13 mouse cellular contexts compared by ENCODE assay signal in genomic region chrX:60831330-60832027, GRCm38 (mm10).
DNase-seq lines count a peak whose midpoint lies in the region; ATAC-seq lines count a peak whose summit lies in the region.
"Had no signal": no experiment of that assay in that cellular context is flagged by ENCODE, and none has a peak within 500 bp of the region (broad histone marks: within the 10 kb centered on the region; RNA-seq: fewer than 3 reads in every experiment).

No protein-coding gene starts in this region.

- peak; percentile 3 to 14 for DNase-seq in cerebellum, postnatal 10 days
- no peak for DNase-seq in cerebellum, adult 18-20 months
- DNase-seq in Muller cell, postnatal 12 days (ENCODE audit: inconsistent ontology term): peak; percentile 29
- DNase-seq in adrenal gland, adult (ENCODE audit: inconsistent age in 2 of 2, low spot score in 1 of 2): no peak
- no peak for DNase-seq in gastrocnemius, postnatal 25 days
- DNase-seq in thymus, postnatal 0 days (ENCODE audit: low spot score): no peak
- DNase-seq: adrenal gland, postnatal 25 days; cerebellum, adult 9-10 months; heart, adult 11 months; lung, postnatal 14 days had no signal

- peaks cover 10% of the 10 kb centered on the region; the same call in 1 of the 2 replicates for H3K4me1 ChIP-seq in forebrain, embryonic 13.5 days
- H3K4me1 ChIP-seq in midbrain, embryonic 12.5 days: 0 out of 2 replicates have a peak, but pooled peaks cover 7% of the 10 kb centered on the region

- no peaks in the 10 kb centered on the region for H3K36me3 ChIP-seq in forebrain, embryonic 13.5 days (ENCODE audit: poor library complexity, severe bottlenecking)
- H3K36me3 ChIP-seq in midbrain, embryonic 12.5 days: no peaks in the 10 kb centered on the region

- H3K9me3 ChIP-seq in forebrain, embryonic 13.5 days (replicated peaks): no peaks in the 10 kb centered on the region
- no peaks in the 10 kb centered on the region for H3K9me3 ChIP-seq in midbrain, embryonic 12.5 days

- ATAC-seq in forebrain, embryonic 13.5 days: peak; percentile 87
- peak; percentile 87 for ATAC-seq in midbrain, embryonic 12.5 days (ENCODE audit: low FRiP score, low read depth)
- ATAC-seq: inflammation-experienced regulatory T-cells, adult 6 months had no signal

- 31% methylated on average over 20 of the region's 22 CpGs for WGBS in forebrain, embryonic 13.5 days
- WGBS in midbrain, embryonic 12.5 days: 30% methylated on average over 19 of the region's 22 CpGs

- no peaks in the 10 kb centered on the region for H3K27me3 ChIP-seq in forebrain, embryonic 13.5 days
- H3K27me3 ChIP-seq in midbrain, embryonic 12.5 days: no peaks in the 10 kb centered on the region

- peak overlapping the region; percentile 27; the same call in 1 of the 2 replicates for H3K4me2 ChIP-seq in forebrain, embryonic 13.5 days
- H3K4me2 ChIP-seq in midbrain, embryonic 12.5 days (replicated peaks): peak overlapping the region; percentile 37

- H3K9ac ChIP-seq in forebrain, embryonic 13.5 days: no peak overlapping the region
- no peak overlapping the region for H3K9ac ChIP-seq in midbrain, embryonic 12.5 days (replicated peaks)

- H3K27ac ChIP-seq in forebrain, embryonic 13.5 days: no peak overlapping the region
- H3K27ac ChIP-seq in midbrain, embryonic 12.5 days (replicated peaks): no peak overlapping the region

- no peak overlapping the region for H3K4me3 ChIP-seq in forebrain, embryonic 13.5 days
- no peak overlapping the region for H3K4me3 ChIP-seq in midbrain, embryonic 12.5 days

Comparison
In these comparisons a context has a peak if more than half of its experiments do, and no peak if none do; other contexts are left out.
1. DNase-seq: peak in cerebellum, postnatal 10 days (2 of 2) and Muller cell, postnatal 12 days (single experiment); none in cerebellum, adult 18-20 months (0 of 2), adrenal gland, adult (0 of 2), gastrocnemius, postnatal 25 days (single experiment) and thymus, postnatal 0 days (single experiment).